Mouse (Mus musculus) embryonic facial prominence, embryonic 11.5 days (tissue): Measurements from ENCODE around the gene Lrat. TPM values are rescaled to one million over a fixed set of nuclear protein-coding genes. Genes with fewer than 3 reads are reported as not detected.

ENCODE experiments used
- ATAC-seq: fragments of 200-750 bp; cut with Nextera tagmentation; replicated peaks from 2 replicates; pipeline ENCODE4 v1.8.0; 2017; ENCODE audit warnings: low read depth; ENCODE audit not compliant: insufficient number of reproducible peaks, low FRiP score, low TSS enrichment
- DNase-seq: peaks from one replicate; pipeline ENCODE4 v3.0.0-alpha.2; 2015; ENCODE audit warnings: low spot score
- H3K27ac ChIP-seq: fragments of 300-500 bp; sonication (generic); replicated peaks from 2 replicates; pipeline ENCODE4 v1.5.1; 2014; ENCODE audit warnings: mild to moderate bottlenecking, low read depth, low read length, control low read depth
- H3K27me3 ChIP-seq: fragments of 300-500 bp; sonication (generic); 2 replicates; pipeline ENCODE4 v1.6.1; 2014; ENCODE audit warnings: mild to moderate bottlenecking, low read length, moderate library complexity, mixed read lengths; ENCODE audit not compliant: control insufficient read depth, insufficient read depth
- H3K36me3 ChIP-seq: fragments of 300-500 bp; sonication (generic); replicated peaks from 2 replicates; pipeline ENCODE4 v1.6.1; 2014; ENCODE audit warnings: low read depth, mild to moderate bottlenecking, low read length, moderate library complexity, mixed read lengths; ENCODE audit not compliant: control insufficient read depth, insufficient read depth
- H3K4me1 ChIP-seq: fragments of 300-500 bp; sonication (generic); 2 replicates; pipeline ENCODE4 v1.6.1; 2014; ENCODE audit warnings: low read length, mixed read lengths; ENCODE audit not compliant: control insufficient read depth, insufficient read depth
- H3K4me2 ChIP-seq: fragments of 300-500 bp; sonication (generic); 2 replicates; pipeline ENCODE4 v1.6.1; 2014; ENCODE audit warnings: low read depth, mild to moderate bottlenecking, control low read depth, low read length, moderate library complexity
- H3K4me3 ChIP-seq: fragments of 300-500 bp; sonication (generic); 2 replicates; pipeline ENCODE4 v1.5.1; 2014; ENCODE audit warnings: low read depth, low read length, control low read depth
- H3K9ac ChIP-seq: fragments of 300-500 bp; sonication (generic); replicated peaks from 2 replicates; pipeline ENCODE4 v1.6.1; 2014; ENCODE audit warnings: mild to moderate bottlenecking, control low read depth, low read length
- H3K9me3 ChIP-seq: fragments of 300-500 bp; sonication (generic); replicated peaks from 2 replicates; pipeline ENCODE4 v1.6.1; 2016; ENCODE audit warnings: mild to moderate bottlenecking, low read length, inconsistent platforms, mixed read lengths; ENCODE audit not compliant: control insufficient read depth
- WGBS: fragments of 180-500 bp; shearing (Covaris S2); extraction: QIAGEN DNeasy Blood & Tissue Kit; methylation state at CpG from one replicate; pipeline ENCODE4 v1.1.7; 2014; 5-methylcytosine and 5-hydroxymethylcytosine counted together
- polyA plus RNA-seq: library from polyadenylated mRNA; unstranded; fragments of >200 nt; fragmentation: Nextera tagmentation; extraction: Ambion mirVana; gene quantifications from 2 replicates; pipeline ENCODE4 v1.2.1, GENCODE M21; 2014

Lrat gene
- polyA plus RNA-seq, 1 experiment from 2014 or later = not detected

- no peak for ATAC-seq
- no peak overlapping the region for H3K9ac ChIP-seq
- DNase-seq = peak; percentile 39
These were observed 587 bp upstream of the Lrat start for GRCm38 (mm10) chr3:82904211-82904908.

GRCm38 (mm10) chr3:82902757-82903612 lies 788 bp downstream of the Lrat start:
- ATAC-seq (no peak), DNase-seq (no peak)
- H3K36me3 ChIP-seq = no peaks in the 10 kb centered on the region
- H3K27ac ChIP-seq = no peak overlapping the region
- peak overlapping the region; percentile 40 for H3K4me3 ChIP-seq
- peak overlapping the region; percentile 83 for H3K4me2 ChIP-seq
- peaks cover 18% of the 10 kb centered on the region for H3K27me3 ChIP-seq
- H3K9ac ChIP-seq = no peak overlapping the region
- peaks cover 2% of the 10 kb centered on the region; the same call in 1 of the 2 replicates for H3K4me1 ChIP-seq
- no peaks in the 10 kb centered on the region for H3K9me3 ChIP-seq
- 25% methylated on average over 20 of the region's 20 CpGs for WGBS

More at GRCm38 (mm10) chr3:82904211-82904908, 587 bp upstream of the Lrat start:
- no peak overlapping the region for H3K27ac ChIP-seq
- no peaks in the 10 kb centered on the region for H3K9me3 ChIP-seq
- H3K4me2 ChIP-seq = peak overlapping the region; percentile 83
- peak overlapping the region; percentile 40 for H3K4me3 ChIP-seq
- WGBS = 1% methylated on average over 31 of the region's 31 CpGs
- H3K36me3 ChIP-seq = no peaks in the 10 kb centered on the region
- peaks cover 18% of the 10 kb centered on the region for H3K27me3 ChIP-seq
- H3K4me1 ChIP-seq = peaks cover 2% of the 10 kb centered on the region; the same call in 1 of the 2 replicates

DNA sequence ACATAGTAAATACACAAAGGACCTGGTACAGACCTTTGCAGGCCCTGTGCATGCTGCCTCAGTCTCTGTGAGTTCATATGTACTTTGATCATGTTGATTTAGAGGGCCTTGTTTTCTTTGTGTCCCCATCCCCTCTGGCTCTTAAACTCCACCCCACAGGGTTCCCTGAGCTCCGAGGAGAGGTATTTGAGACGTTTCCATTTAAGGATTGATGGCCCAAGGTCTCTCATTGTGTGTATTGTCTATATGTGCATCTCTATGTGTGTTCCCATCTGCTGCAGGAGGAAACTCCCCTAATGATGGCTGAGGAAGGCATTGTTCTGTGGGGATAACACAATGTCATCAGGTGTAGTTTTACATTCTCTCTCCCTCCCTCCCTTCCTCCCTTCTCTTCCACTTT lies 14.9 kb downstream of the Lrat start:
- Histone ChIP-seq H3K9ac (no peak overlapping the region), H3K36me3 (no peaks in the 10 kb centered on the region), H3K4me3 (no peak overlapping the region), H3K27me3 (no peaks in the 10 kb centered on the region), H3K4me2 (no peak overlapping the region), H3K27ac (no peak overlapping the region), H3K4me1 (no peaks in the 10 kb centered on the region), H3K9me3 (no peaks in the 10 kb centered on the region)
- 18% methylated on average over 2 of the region's 2 CpGs for whole genome bisulfite sequencing
- DNase-seq (no peak), ATAC-seq (no peak)

DNA sequence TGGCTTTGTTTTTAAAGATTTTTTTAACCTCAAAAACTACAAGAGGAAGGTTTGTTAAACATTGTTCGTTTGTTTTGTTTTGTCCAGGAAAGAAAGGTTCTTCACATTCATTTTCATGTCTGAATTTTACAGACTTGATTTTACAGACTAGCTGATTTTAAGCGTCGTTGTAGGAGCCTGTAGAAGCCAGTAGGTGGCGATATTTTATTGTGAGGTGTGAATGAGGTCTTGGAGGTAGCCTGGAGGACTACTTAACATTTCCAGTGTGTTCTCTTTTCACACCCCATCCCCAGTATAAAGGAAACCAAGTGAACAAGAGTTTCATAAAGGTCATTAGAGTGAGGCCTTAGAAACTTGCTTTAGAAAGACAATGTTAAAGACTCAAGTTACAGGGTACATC lies 26.5 kb downstream of the Lrat start:
- DNase-seq = peak; percentile 85
- no peaks in the 10 kb centered on the region for H3K36me3 ChIP-seq
- no peak overlapping the region for H3K4me2 ChIP-seq
- 2% methylated on average over 4 of the region's 4 CpGs for WGBS
- H3K27me3 ChIP-seq = peaks cover 13% of the 10 kb centered on the region
- H3K9ac ChIP-seq = no peak overlapping the region
- ATAC-seq = no peak
- H3K4me1 ChIP-seq = no peaks in the 10 kb centered on the region; the same call in 1 of the 2 replicates
- no peak overlapping the region for H3K4me3 ChIP-seq
- H3K9me3 ChIP-seq = no peaks in the 10 kb centered on the region; the same call in 1 of the 2 replicates
- H3K27ac ChIP-seq = no peak overlapping the region

DNA sequence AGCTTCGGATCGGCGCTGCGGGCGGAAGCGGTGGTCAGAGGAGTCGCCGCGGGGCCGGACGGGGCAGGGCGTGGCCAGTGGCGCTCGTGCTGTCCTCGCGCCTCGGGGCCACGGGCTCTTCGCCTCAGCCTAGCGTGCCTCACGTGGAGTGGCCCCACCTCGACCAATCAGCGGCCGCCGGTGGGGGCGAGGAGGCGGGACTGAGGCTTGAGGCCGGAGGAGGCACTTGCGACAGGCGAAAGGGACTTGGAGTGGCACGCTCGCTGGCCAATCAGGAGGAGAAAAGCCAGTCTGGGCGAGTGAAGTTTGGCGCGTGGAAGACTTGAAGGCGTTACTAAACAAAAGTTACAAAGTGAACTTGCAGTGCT lies 27.4 kb downstream of the Lrat start, which contains the start of gene Rbm46:
Gene Rbm46, minus strand, starts transcription at position 112 of the 368 bp plus-strand sequence.
- Histone ChIP-seq H3K4me3 (peak within 1 kb of the TSS; percentile 36), H3K27ac (no peak within 1 kb of the TSS), H3K9ac (peak within 1 kb of the TSS; percentile 9; the same call in 1 of the 2 replicates), H3K27me3 (peaks cover 13% of the 10 kb centered on the region), H3K4me1 (no peaks in the 10 kb centered on the region; the same call in 1 of the 2 replicates), H3K36me3 (no peaks in the 10 kb centered on the region), H3K4me2 (peak within 1 kb of the TSS; percentile 50), H3K9me3 (no peaks in the 10 kb centered on the region; the same call in 1 of the 2 replicates)
- DNase-seq (peak; percentile 82), ATAC-seq (peak; percentile 90)
- 17% methylated on average over 36 of the region's 36 CpGs for WGBS

GRCm38 (mm10) chr3:82875671-82876371 lies 28.0 kb downstream of the Lrat start:
- ATAC-seq = no peak
- H3K27me3 ChIP-seq = peaks cover 13% of the 10 kb centered on the region
- no peak for DNase-seq

GRCm38 (mm10) chr3:82857414-82858077 lies 46.2 kb downstream of the Lrat start:
- Histone ChIP-seq H3K4me2 (no peak overlapping the region), H3K4me1 (no peaks in the 10 kb centered on the region), H3K9me3 (no peaks in the 10 kb centered on the region), H3K9ac (no peak overlapping the region), H3K4me3 (no peak overlapping the region), H3K27ac (no peak overlapping the region), H3K27me3 (no peaks in the 10 kb centered on the region), H3K36me3 (no peaks in the 10 kb centered on the region)
- WGBS = 7% methylated on average over 4 of the region's 4 CpGs
- DNase-seq (peak; percentile 59), ATAC-seq (no peak)

More at GRCm38 (mm10) chr3:82875671-82876371, 28.0 kb downstream of the Lrat start:
- Histone ChIP-seq H3K4me1 (no peaks in the 10 kb centered on the region; the same call in 1 of the 2 replicates), H3K4me3 (peak overlapping the region; percentile 36), H3K27ac (no peak overlapping the region), H3K4me2 (peak overlapping the region; percentile 50), H3K36me3 (no peaks in the 10 kb centered on the region), H3K9me3 (no peaks in the 10 kb centered on the region; the same call in 1 of the 2 replicates), H3K9ac (peak overlapping the region; percentile 9; the same call in 1 of the 2 replicates)
- WGBS = 23% methylated on average over 49 of the region's 69 CpGs
